Mouse (Mus musculus) activated CD4-positive, CD25-positive, alpha-beta regulatory T cell, adult 4 months (primary cell): ENCODE results near the gene Itga2b. TPM values are rescaled to one million over a fixed set of nuclear protein-coding genes. Genes with fewer than 3 reads are reported as not detected.
A peak's percentile ranks its signal among the peaks of the same experiment; 100 is the strongest.

Source experiments
- ATAC-seq: one replicate; pipeline ENCODE4 v1.8.0; 2017
- polyA plus RNA-seq, 2 experiments: library from polyadenylated mRNA; unstranded; fragments of 100-300 nt; shearing (Covaris generic); gene quantifications; one replicate each; pipeline ENCODE4 v1.2.1; 2017

Gene Itga2b
- polyA plus RNA-seq, 2 experiments from 2014 or later = 0.34 TPM; not detected in 1

DNA sequence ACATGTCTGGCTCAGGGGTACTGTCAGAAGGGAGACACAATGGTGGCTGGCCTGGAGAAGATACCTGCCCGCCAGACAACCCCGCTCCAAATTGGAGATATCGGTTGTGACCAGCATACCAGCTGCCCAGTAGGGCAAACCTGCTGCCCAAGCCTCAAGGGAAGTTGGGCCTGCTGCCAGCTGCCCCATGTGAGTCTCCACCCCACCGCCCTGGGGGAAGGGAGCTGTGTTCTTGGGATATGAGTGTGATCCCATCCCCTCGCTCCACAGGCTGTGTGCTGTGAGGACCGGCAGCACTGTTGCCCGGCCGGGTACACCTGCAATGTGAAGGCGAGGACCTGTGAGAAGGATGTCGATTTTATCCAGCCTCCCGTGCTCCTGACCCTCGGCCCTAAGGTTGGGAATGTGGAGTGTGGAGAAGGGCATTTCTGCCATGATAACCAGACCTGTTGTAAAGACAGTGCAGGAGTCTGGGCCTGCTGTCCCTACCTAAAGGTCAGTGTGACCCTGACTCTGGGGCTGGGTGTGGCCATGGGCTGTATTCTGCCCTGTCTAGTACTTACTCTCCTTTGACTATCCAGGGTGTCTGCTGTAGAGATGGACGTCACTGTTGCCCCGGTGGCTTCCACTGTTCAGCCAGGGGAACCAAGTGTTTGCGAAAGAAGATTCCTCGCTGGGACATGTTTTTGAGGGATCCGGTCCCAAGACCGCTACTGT, 34.0 kb downstream of the Itga2b start:
- ATAC-seq = no peak

DNA sequence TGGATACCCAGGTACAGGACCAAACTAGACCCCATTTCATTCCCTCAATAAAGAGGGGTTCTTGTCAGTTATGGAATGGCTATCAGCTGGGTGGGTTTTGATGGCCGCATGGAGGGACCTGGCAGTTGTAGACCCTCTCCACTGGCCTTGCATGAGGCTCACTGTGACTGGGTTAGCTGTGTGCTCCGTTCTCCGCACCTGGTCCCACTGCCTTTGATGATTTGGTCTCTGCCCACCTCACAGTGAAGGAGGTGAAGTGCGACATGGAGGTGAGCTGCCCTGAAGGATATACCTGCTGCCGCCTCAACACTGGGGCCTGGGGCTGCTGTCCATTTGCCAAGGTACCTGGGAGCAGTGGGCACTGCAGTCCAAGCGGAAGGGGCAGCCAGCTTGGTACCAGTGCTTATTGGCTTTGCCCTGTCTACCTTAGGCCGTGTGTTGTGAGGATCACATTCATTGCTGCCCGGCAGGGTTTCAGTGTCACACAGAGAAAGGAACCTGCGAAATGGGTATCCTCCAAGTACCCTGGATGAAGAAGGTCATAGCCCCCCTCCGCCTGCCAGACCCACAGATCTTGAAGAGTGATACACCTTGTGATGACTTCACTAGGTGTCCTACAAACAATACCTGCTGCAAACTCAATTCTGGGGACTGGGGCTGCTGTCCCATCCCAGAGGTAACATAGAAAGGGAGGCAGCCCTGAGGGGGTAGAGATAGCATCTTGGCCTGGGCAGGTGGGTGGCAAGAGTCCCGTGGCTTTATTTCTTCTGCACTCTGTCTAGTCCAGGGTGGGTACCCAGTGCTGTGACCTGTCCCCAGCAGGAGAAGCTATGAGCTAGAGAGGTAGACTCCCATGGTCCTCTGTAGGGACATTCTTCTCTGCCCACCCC, 34.9 kb downstream of the Itga2b start:
- ATAC-seq = no peak

DNA sequence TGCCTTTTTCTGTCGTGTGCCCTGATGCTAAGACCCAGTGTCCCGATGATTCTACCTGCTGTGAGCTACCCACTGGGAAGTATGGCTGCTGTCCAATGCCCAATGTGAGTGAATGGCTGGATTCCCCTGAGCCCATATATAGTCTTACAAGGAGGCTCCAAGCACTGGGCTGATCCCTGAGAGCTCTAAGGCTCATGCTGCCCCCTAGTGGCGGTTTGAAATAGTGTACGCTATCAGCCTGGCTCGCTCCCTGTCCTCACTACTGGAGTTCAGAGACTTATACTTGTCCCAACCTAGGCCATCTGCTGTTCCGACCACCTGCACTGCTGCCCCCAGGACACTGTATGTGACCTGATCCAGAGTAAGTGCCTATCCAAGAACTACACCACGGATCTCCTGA, 35.5 kb downstream of the Itga2b start:
- ATAC-seq = peak; percentile 38

DNA sequence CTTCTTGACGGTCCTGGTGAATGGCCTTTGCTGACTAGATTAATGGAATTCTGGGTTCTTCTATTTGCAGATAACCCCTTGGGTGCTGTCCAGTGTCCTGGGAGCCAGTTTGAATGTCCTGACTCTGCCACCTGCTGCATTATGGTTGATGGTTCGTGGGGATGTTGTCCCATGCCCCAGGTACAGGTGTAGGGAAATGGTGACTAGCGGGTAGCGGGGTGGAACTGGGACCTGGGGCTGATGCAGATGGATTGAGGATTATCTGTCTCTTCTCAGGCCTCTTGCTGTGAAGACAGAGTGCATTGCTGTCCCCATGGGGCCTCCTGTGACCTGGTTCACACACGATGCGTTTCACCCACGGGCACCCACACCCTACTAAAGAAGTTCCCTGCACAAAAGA, 36.1 kb downstream of the Itga2b start:
- ATAC-seq = no peak

DNA sequence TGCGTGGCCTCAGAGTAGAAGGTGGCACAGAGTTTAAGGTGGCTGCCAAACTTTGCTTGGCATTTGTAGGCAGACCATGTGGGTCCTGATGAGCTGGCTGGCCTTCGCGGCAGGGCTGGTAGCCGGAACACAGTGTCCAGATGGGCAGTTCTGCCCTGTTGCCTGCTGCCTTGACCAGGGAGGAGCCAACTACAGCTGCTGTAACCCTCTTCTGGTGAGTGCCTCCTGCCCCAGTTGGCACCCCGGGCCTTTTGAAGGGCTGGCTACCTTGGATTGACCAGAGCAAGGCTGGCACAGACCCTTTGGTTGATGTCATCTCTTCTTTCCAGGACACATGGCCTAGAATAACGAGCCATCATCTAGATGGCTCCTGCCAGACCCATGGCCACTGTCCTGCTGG, 37.0 kb downstream of the Itga2b start:
- no peak for ATAC-seq

DNA sequence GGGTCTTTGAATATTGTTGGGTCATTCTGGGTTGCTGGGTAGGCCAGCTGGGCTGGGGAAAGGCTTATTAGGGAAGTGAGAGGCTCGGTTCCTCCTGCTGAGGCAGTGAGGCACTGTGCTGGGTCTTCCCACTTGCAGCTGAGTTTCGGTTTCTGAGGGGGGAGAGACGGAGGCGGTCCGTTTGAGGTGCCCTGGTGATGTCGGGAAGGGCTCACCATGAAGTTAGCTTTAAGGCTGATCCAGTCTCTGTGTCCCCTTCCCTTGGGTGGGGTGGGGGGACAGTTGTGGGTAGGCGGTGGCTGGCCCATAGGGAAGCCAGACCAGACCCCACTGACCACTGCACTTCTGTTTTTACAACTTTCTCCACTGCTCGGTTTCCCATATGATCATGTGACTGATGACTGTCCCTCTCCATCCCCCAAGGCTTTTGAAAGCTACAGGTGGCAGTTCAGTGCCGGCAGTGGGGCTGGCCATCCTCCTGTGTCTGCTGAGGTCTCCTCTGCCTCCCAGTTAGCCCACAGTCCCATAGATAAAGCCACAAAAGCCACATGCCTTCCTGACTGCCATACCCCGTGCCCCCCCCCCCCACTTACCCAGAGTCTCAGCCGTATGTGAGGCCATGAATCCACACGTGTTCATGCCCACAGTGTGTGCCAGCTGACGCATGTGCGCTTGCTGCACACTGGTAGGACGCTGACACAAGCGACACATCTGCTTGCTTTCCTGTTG, 37.6 kb downstream of the Itga2b start:
- ATAC-seq = peak; percentile 26

DNA sequence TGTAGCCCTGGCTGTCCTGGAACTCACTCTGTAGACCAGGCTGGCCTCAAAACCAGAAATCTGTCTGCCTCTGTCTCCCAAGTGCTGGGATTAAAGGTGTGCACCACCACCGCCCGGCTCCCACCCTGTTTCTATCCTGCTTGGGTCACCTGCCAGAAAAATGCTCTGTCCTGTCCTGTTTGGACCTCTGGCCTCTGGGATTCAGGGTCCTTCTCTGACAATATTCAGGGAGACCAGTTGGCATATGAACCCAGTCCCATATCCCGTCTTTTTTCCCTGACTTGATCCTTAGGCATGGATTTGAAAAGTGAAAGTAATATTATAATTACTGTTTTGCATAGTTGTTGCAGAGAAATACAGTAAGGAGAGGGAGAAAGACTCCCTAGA, 38.2 kb downstream of the Itga2b start:
- no peak for ATAC-seq

DNA sequence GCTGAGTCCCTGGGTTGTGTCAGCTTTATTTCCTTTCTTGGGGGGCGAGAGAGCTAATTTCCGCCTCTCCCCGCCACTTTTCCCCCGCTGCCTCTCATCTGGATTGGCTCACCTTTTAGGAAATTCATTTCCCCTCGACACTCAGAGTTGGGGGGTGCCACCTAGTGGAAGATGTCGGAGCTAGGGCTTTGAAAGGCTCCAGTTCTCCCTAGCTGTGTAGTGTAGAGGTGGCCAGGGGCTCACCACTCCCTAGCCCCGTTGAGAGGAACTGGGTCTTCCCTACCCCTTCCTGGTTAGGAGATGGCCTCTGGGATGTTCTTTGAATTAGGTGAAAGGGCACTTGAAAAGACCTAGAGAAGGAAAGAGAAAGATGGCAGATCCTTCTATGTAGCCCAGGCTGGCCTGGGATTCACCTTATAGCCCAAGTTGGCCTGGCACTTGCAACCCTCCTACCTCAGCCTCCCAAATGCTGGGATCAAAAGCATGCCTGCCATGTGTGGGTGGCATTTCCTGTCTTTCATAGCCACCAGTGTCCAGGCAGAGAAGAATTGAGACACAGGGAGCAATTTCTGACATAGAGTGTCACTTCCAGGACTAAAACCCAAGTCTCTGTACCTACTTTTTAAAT, 38.8 kb downstream of the Itga2b start:
- ATAC-seq = peak; percentile 45

DNA sequence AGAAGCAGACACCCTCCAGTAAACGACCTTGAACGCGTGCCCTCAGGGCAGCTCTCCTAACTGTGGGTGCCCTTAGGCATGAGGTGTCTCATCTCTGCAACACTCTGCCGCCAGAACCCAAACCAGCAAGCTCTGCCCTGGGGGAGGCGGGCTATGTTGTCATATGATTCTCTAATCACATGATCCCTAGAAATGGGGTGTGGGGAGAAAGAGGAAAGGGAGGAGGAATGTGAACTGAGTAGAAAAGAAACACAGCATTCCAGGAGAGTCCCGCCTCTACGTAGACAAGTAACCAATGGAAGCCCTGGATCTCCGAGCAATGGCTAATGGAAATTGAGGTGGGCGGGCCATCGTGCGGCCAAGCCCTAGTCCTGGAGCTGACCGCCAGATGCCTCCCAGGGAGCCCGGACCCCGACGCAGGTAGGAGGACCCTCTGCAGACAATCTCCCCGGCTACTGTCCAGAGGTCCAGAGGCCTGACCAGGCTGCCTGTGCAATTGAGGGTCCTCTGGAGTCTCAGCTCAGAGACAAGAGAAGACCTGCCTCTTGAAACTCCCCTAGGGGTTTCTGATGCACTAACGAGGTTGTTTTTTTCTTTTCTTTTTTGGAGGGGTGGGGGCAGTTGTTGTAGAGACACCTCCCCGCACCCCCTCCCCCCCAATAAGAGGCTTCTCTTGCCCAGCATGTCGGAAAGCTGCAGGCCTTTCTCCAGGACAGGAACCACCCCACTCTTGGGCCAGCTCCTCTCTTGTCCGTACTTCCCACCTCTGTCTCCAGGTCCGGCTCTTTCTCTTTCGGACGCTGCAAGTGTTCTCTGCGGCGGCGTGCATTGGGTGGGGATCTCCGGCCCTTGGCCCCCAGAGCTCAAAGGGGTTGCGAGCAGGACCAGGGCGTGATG, 39.6 kb downstream of the Itga2b start, which contains the start of gene Grn:
Gene Grn (plus strand): TSS at position 195 of the 897 bp plus-strand sequence.
- ATAC-seq = peak; percentile 71

DNA sequence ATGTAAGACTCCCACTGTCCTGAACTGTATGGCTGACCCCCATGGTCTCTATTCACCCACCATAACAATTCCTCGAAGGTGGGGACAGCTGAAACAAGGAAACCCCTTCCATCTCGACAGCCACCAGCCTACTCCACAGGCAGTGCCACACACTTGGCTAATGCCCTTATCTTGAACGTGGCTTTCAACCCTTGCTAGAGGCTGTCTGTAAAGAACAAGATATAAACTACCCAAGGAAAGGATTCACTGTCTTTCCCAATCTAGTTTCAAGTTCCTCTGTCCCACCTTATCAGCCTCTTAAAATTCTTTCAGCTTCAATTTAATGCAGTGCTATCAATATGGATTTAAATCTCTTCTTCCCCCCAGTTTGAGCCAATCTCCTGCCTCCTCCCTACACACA, 40.4 kb downstream of the Itga2b start:
- no peak for ATAC-seq

DNA sequence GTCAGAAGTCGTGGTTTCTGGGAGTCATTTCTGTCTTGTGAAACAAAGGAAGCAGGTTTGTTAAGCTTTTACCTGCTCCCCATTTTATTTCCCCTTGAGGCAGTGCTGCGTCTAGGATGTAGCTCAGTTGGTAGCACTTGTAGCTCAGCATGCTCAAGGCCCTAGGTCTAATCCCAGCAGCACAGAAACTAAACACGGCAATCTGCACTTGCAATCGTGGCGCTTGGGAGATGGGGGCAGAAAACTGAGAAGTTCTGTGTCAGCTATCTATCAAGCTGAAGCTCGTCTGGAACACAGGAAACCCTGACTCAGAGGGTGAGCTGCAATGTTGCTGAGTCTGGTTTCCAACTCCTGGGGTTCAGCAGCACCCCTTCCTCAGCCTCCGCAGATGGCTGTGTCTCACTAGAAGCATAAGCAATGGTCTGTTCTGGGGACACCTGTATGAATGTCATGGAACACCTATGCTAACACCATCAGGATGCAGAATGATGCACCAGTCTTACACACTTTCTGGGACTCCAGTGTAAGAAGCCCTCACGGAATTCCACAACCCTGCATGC, 40.9 kb downstream of the Itga2b start:
- no peak for ATAC-seq

DNA sequence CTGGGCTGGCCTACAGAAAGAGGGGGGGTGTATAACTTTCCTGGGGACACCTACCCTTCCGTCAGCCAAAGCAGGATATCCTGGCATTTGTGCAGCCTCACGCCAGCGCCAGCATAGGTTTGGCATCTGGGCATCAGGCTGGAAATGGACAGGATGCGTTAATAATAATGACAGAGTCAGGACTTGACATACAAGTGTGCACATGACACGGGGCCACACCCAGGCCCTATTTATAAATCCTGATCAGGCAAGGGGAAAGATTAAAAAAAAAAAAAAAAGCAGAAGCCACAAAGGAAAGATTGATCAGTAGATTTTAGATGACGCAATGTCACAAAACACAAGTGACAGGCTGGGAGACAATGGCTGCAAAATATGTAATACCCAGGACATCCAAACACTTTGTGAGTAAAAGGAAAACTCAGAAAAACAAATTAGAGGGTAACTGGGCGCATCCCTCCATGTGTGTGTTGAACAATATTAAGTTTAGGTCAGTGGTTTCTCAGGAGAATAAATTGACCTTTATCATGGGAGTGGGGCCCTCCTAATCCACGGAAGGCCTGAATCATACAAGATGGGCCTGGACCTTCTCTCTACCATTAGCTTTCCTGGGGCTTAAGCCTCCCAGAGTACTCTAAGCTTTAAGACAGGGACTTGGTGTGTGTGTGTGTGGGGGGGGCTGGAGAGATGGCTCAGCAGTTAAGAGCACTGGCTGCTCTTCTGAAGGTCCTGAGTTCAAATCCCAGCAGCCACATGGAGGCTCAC, 44.2 kb downstream of the Itga2b start:
- no peak for ATAC-seq

DNA sequence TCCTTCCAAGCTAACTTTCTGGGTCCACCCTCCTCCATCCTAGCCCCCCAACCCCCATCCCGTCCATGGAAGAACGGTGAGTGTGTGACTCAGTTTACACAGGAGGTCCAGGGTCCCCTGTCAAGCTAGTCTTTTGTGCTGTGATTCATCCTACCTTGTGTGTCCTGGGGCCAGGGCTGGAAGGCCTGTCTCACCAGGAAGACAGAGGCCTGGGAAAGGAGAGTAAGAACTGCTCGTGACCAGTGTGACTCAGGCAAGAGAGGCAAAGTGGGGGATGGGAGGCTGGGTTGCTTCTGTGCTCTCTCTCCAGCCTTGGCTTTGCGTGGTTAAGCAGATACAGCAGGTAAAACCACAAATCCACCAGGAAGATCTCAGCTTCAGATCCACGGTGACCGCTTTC, 45.3 kb downstream of the Itga2b start:
- ATAC-seq = no peak

DNA sequence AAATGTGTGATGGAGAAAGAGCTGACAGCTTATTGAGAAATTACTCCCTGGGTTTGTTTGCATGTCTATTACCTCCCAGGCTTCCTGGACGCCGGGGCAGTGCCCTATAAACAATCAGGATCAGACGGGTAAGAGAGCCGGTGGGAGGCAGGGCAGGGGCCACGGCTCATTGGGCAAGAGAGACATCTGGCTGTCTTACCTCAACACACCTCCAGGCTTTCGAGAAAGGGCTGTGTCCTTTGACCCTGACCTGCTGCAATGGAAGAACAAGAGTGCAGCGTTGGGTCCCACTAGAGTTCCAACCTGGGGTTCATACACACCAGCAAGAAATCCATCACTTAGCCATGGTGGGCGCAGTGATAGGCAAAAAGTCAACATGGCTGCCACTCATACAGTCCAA, 48.4 kb downstream of the Itga2b start:
- ATAC-seq = no peak

DNA sequence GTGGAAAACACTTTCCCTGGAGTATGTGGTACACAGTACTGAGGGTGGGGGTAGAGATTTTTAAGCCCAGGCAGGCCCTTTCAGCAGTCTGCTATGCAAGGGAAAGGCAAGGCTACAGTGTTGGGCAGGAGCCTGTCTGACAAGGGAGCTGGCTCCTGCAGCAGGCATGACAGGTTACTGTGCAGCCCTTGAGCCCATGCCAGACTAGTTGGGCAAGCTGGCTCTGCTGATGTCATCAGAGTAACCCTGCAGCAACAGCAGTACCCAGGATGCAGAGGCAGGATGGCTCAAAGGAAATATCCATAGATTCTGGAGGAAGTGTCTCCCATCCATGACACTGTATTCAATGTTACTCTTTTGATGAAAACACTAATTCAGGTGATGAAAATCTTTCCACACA, 51.0 kb downstream of the Itga2b start:
- no peak for ATAC-seq

DNA sequence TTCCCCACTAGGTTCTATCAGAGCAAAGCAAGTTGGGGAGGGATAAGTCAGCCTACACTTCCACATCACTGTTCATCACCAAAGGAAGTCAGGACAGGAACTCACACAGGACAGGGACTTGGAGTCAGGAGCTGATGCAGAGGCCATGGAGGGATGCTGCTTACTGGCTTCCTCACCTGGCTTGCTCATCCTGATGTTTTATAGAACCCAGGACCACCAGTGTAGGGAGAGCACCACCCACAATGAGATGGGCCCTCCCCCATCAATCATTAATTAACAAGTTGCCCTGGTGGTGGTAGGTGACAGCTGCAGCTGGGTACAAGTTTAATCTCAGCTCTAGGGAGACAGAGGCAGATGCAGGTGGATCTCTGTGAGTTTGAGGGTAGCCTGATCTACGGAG, 52.8 kb downstream of the Itga2b start:
- ATAC-seq = no peak

DNA sequence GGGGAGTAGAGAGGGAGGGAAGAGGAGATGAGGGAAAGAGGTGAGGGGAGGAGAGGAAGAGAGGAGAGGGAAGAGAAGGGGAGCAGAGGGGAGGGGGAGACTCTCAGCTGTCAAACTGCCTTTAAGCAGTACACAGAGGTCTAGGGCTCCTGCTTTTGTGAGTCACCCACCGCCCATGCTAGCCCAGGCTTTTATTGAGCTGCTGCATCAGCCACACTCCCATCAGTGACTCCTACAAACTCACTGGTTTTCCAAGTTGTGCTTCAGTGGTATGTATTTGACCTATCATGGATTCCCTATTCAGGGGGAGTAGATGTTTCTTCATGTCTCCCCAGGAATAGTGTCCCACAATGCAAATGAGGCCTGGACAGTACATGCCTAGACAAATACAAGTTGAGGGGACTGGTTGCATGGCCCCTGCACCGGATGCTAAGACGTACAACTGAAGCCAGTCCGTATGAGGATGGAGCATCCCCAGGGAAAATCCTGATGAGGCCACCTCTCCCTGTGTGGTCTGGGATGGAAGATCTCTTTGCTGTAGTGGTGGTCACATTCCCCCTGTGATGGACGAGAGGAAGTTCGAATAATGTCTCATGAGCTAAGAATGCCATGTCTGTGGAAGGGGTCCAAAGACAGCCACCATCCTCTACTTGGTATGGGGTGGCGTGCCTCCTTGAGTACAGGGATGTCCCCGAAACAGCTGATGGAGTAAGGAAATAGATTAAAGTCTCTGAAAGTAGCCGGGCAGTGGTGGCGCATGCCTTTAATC, 54.7 kb downstream of the Itga2b start:
- no peak for ATAC-seq

DNA sequence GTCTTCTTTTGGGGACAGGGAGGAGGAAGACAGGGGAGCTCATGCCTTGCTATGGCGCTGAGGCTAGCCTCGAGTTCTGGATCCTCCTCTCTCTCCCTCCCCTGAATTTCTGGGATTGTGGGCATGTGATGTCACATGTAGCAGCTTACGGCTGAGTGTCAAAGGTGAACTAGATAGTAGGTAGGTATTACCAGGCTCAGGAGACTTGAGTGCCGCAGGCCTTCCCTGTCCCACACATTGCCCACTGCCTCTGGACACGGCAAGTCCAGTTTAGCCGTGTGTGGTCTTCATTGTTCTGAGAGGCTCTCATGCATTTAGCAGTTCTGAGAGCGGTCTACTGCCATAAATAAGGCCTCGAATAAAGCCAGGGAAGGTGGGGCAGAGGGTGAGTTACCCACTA, 56.9 kb downstream of the Itga2b start:
- ATAC-seq = no peak

DNA sequence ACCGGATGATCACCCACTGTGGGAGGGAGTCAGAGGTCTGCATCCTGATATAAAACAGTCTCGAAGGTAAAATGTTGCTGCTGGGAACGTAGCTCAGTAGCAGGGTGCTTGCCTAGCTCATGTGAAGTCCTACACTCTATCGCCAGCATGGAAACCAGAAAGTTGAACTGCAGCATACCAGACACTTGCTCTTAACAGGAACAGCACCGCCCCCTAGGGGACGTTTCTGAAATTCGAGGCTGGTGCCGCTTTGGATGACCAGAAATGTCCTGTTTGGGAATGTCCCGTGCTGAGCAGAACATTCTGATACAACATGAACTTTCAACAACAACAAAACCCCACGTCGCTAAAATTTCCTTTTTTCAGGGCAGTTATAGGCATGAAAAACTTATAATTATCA, 58.2 kb downstream of the Itga2b start:
- ATAC-seq = no peak

DNA sequence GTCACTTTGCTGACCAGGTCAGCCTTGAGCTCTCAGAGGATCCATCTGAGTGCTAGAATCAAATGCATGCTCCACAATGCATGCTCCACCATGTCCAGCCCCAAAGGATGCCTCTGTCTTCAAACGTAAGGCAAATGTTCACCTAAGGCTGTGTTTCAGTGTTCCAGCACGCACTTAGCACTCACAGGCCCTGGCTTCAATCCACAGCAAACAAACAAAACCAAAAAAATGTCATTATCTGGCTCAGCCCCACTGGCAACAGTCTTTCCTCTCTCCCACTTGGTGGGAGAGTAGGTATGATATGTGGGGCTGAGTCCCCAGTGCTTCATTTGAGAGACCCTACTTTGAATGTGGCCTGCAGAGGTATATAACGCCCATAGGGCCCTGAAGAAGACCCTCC, 58.9 kb downstream of the Itga2b start:
- no peak for ATAC-seq
